Mouse (Mus musculus) layer of hippocampus, postnatal 14 days (tissue): Measurements from ENCODE around the gene Fmod. TPM values are rescaled to one million over a fixed set of nuclear protein-coding genes. Genes with fewer than 3 reads are reported as not detected.

Experiments used
- DNase-seq, 2 experiments: peaks; one replicate each; pipeline ENCODE4 v3.0.0; 2021 to 2022; ENCODE audit warnings: low spot score in 2 of 2, mixed read lengths in 1 of 2
- total RNA-seq, 2 experiments: library from RNA; stranded (reverse); gene quantifications; 2 replicates each; pipeline ENCODE4 v1.2.3; 2021

Fmod gene
- total RNA-seq, 2 experiments from 2014 or later: 3.3 to 4.5 TPM

- no peak for DNase-seq
Measured at GRCm38 (mm10) chr1:134095033-134095612, 58.1 kb downstream of the Fmod start.

- no peak for DNase-seq
Measured at GRCm38 (mm10) chr1:134095721-134096120, 58.7 kb downstream of the Fmod start.

DNA sequence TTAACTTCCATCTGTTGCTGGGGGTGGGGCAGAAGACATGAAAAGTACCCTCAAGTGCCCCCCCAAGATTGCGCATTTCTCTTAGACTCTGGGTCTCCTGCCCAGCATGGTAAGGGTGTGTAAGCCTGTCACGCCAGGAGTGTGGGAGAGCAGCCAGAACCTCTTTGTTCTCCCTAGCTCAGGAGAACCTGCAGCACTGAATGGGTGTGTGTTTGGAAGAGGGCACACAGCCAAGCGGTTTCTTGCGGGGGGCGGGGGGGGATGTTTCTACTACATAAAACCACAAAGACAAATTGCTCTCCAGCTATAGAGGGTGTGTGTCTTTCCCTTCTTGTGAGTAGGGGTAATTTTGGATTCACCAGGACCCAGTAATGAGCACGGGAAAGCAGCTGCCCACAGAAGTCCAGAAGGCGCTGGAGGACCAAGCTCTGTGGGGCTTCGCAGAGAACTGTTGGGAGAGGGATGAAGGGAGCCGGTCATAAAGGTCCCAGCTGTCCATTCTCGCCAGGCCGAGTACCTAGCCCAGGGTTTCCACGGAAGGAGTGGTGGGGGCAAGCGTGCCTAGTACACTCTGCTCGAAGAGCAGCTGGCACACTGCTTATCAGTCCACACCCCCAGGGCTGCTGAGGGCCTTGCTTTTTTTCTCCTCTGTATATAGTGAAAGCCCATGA is 59.3 kb downstream of the Fmod start:
- peak in 1 of 2 experiments; percentile 44 for DNase-seq

DNA sequence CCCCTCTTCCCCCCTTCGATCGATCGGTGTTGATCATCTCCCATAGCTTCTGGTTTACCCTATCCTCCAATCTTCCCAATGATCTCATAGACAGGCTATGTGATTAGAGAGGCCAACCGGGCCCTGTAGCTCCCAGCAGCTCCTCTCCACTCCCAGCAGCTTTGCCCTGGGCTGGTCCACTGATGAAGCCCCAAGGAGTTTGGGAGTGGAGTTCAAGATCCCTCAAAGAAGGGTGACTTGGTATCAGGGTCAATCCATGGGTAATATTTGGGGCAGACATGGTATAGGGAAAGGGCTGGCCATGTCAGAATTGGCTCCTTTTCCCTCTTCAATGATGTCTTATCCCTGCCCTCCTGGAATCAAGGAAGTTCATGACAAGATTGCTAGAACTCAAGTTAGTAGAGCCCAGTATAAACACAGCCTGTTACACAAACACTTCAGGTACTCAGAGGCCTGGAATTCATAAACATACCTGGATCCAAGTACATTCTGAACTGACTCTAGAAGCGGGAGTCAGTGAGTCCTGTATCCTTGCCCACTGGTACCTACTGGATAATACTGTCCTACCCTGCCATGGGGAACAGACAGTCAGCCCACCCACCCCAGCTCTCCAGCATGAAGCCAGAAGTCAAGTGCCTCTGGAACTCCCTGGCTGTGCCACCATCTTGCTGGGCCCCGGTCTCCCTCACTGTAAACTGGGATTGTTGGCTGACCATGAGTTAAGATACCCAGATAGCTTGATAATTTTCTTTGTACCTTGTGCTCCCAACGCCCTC is 60.2 kb downstream of the Fmod start:
- no peak for DNase-seq

Other genes with a start within 250 kb of the Fmod start
- 10 to 100 TPM; 62.9 to 67.4 TPM for gene Atp2b4, start 236.2 kb upstream of the Fmod start, total RNA-seq
- gene Optc, start 129.3 kb upstream of the Fmod start, total RNA-seq: 1 to 10 TPM in 1 of 2 experiments, under 1 TPM in 1; 0.60 to 1.3 TPM
- gene Prelp, start 115.8 kb upstream of the Fmod start, total RNA-seq: 10 to 100 TPM in 1 of 2 experiments, 1 to 10 TPM in 1; 4.6 to 10.2 TPM
- 10 to 100 TPM; 14.1 to 19.2 TPM for gene Btg2, start 41.9 kb downstream of the Fmod start, total RNA-seq
- gene Chit1, start 74.0 kb downstream of the Fmod start, total RNA-seq: under 1 TPM in 1 of 2 experiments, not detected in 1; 0.39 TPM
- gene Chil1, start 144.9 kb downstream of the Fmod start, total RNA-seq: 1 to 10 TPM; 8.0 to 8.5 TPM
- under 1 TPM in 1 of 2 experiments, not detected in 1; 0.18 TPM for gene Mybph, start 156.2 kb downstream of the Fmod start, total RNA-seq
- 100 to 1,000 TPM; 213 to 218 TPM for gene Adora1, start 198.2 kb downstream of the Fmod start, total RNA-seq